Mouse (Mus musculus) testis, adult 2 months (tissue): ENCODE data around the gene Fbxw5.

Experiments
- CTCF ChIP-seq: fragments of 200-500 bp; IDR thresholded peaks from 2 replicates; pipeline ENCODE4 v1.5.1; 2012; ENCODE audit warnings: low read depth, mild to moderate bottlenecking, inconsistent platforms, low read length, moderate library complexity; ENCODE audit not compliant: control insufficient read depth, insufficient read depth, insufficient replicate concordance
- POLR2A ChIP-seq: fragments of 200-500 bp; IDR thresholded peaks from 2 replicates; pipeline ENCODE4 v1.6.1; 2012; ENCODE audit warnings: low read depth, mild to moderate bottlenecking, inconsistent platforms, low read length, moderate library complexity; ENCODE audit not compliant: control insufficient read depth

GRCm38 (mm10) chr2:25465816-25466635 is 34.5 kb upstream of the Fbxw5 start:
- TF ChIP-seq POLR2A (no peak), CTCF (no peak)
